Mouse (Mus musculus): Measurements from ENCODE around the gene Opalin.

The Opalin gene

GRCm38 (mm10) chr19:41015951-41016716, 60.8 kb downstream of the Opalin start:
- DNase-seq (ENCODE audit: low spot score): peak; percentile 82

- no peak for DNase-seq (ENCODE audit: low spot score)
These were observed 62.9 kb downstream of the Opalin start for GRCm38 (mm10) chr19:41014003-41014402.

- DNase-seq (ENCODE audit: low spot score): no peak
These were observed 63.3 kb downstream of the Opalin start for GRCm38 (mm10) chr19:41013591-41013990.

All from embryo, embryonic 10.5 days (tissue).